Mouse (Mus musculus): ENCODE data around the gene Chpf.

DNA sequence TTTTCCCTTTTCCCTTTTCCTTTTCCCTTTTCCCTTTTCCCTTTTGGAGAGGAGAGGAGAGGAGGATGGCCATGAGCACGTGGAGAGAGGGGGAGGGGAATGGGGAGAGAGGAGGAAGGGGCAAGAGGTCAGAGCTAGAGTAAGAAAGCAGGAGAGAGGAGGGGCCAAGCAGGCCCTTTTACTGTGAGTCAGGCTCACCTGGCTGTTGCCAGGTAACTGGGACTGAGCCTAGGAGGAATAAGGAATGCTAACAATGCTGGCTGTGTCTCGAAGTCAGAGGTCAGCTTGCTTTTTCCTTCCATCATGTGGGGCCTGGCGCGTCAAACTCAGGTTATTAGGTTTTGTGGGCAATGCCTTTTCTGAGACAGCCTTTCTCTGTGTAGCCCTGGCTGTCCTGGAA lies 38.9 kb upstream of the Chpf start:
- TF ChIP-seq EP300 (IDR thresholded peaks at IDR 0.05; ENCODE audit: low read depth) (no peak), CTCF (IDR thresholded peaks at IDR 0.05; ENCODE audit: low read depth) (no peak)
